Mouse (Mus musculus) layer of hippocampus, adult 2 months (tissue): ENCODE measurements at regions not wholly inside any gene's neighbourhood (a gene's known extent, or its start where the extent isn't known, plus 50 kb on each side); places are given as distances from the start of the nearest gene placed in this dataset.
"Not testable (repeated sequence)": the region's sequence is repeated elsewhere in the genome, so short reads cannot be mapped to it uniquely, and the experiment has no call there.

ENCODE experiments used
- DNase-seq, 2 experiments: peaks; one replicate each; pipeline ENCODE4 v3.0.0; 2022; ENCODE audit warnings: low spot score in 2 of 2
- H3K27ac ChIP-seq: fragments of 200-600 bp; 2 replicates; pipeline ENCODE4 v1.8.1; 2022
- H3K4me3 ChIP-seq: fragments of 200-600 bp; 2 replicates; pipeline ENCODE4 v1.8.1; 2022; ENCODE audit warnings: mild to moderate bottlenecking
- CTCF ChIP-seq: fragments of 200-600 bp; conservative IDR thresholded peaks from 2 replicates; pipeline ENCODE4 v1.8.1; 2022; ENCODE audit warnings: antibody characterized with exemption, mild to moderate bottlenecking, moderate library complexity

DNA sequence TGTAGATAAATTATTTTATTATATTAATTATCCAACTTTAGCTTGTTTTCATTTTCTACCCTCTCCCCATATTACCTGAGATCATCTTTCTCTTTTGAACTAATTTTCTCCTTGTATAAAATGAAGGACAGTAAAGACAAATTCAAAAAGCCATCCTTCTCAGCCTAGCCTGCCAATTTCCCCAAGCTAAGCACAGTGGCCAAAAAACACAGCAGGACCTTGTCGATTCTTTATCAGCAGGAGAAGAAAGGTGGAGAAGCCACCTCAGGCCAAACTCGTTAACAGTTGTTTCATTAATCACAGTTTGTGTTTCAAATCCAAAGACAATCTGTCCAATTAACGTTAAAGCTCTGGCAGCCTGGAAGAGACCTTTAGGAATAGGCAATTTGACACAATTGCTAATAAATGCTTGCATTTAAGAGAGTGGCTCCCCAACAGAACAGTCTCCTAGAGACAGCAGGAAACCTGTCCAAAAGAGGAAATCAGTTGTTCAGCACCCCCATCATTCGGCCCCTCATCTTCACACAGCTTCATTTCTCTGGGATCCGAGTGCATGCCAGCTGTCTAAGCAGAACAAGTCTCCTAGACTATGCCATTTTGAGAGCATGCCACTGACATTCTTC is 135.7 kb upstream of the Tlr4 start:
- DNase-seq, result no peak
- no peak overlapping the region for H3K27ac ChIP-seq
- TF ChIP-seq CTCF, result no peak
- no peak overlapping the region for H3K4me3 ChIP-seq

DNA sequence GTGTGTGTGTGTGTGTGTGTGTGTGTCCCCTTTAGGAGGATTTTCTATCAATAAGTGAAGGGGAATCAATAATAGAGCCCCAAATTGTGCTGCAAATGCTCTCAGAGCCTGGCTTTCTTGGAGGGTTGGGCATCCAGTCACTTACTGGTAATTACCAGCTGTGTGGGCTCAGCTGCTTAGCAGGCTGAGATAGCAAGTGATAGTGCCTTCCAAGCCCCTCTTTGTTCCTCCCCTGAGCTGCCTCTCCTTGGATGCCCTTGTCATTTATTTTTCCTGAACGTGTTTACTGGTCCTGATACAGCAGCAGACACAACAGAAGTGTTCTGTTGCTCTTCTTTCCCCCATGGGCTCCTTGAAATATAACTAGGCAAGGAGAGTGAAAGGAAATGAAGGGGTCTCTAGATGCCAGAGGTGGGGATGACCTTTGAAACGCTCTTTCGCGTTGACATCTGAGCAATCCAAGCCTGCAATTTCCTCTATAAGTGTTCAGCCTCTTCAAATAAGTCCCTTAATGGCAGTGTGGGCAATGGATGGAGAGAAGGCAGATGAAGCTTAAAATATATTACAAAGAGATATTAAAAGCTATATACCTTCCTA is 133.3 kb upstream of the Tlr4 start:
- no peak overlapping the region for H3K4me3 ChIP-seq
- no peak for DNase-seq
- H3K27ac ChIP-seq, result no peak overlapping the region
- no peak for TF ChIP-seq CTCF

- DNase-seq, result peak; percentile 18 to 42
- H3K4me3 ChIP-seq, result no peak overlapping the region
- peak; percentile 28 for TF ChIP-seq CTCF
- H3K27ac ChIP-seq, result no peak overlapping the region
Observed at GRCm38 (mm10) chr4:66715821-66716760, 111.3 kb upstream of the Tlr4 start.

- Histone ChIP-seq H3K4me3 (no peak overlapping the region), H3K27ac (no peak overlapping the region)
- no peak for DNase-seq
- TF ChIP-seq CTCF, result no peak
Observed at GRCm38 (mm10) chr4:66737407-66737806, 90.0 kb upstream of the Tlr4 start.

DNA sequence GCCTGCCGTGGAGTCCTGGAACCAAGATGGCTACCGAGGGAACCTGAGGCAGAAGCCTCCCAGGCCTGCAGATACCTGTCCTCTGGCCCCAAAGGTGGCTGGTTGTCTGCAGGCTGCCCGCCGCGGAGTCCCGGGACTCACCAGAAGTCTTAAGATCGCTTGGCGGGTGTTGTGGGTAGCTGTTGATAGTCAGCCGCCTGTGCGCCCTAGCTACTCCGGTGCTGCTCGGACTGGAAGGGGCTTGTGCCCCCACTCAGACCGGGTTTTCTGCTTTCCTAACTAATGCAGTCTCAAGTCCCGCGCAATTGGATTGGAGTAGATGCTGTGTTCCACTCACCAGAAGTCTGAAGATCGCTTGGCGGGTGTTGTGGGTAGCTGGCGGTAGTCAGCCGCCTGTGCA is 84.0 kb upstream of the Tlr4 start:
- H3K4me3 ChIP-seq, H3K27ac ChIP-seq, DNase-seq: not testable (repeated sequence)

DNA sequence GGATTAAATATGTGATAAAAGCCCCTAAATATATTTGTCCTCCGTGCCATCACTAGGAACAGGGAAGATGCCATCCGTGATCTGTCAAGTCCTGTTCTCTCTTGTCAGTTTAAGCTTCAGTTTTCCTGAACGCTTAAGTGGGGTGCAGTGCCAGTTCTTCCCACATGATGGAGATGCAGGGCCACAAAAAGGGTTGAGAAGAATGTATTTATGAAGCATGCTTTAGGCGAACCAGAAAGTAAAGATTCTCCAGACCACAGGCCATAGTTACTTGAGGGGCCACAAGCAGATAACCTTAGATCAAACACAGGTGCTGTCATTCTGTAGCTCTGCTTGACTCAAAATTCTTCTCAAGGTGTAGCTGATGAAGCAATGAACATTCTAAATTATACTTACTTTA is 58.6 kb upstream of the Tlr4 start:
- Histone ChIP-seq H3K27ac (no peak overlapping the region), H3K4me3 (no peak overlapping the region)
- peak; percentile 96 for TF ChIP-seq CTCF
- DNase-seq, result peak; percentile 42 to 61
